Mouse (Mus musculus): ENCODE results near the gene Clvs2. TPM values are rescaled to one million over a fixed set of nuclear protein-coding genes. Genes with fewer than 3 reads are reported as not detected.
A peak's percentile ranks its signal among the peaks of the same experiment; 100 is the strongest.

Clvs2 gene
- 100 to 1,000 TPM in 1 of 2 experiments, 10 to 100 TPM in 1; 96.7 to 102 TPM for total RNA-seq (2021)
- long read RNA-seq, experiment 1, transcript Clvs2-201 (6 exons, 2,717 nt) = major isoform, 11 of 25 reads
- long read RNA-seq, experiment 1, partial matches to known transcripts = 10 of 25 reads
- long read RNA-seq, experiment 1, other reads (novel, unspliced or antisense) = 3 of 25 reads
- long read RNA-seq, experiment 2, transcript Clvs2-201 (6 exons, 2,717 nt) = major isoform, 20 of 45 reads
- long read RNA-seq, experiment 2, partial matches to known transcripts = 19 of 45 reads
- long read RNA-seq, experiment 2, other reads (novel, unspliced or antisense) = 3 of 45 reads

- H3K4me3 ChIP-seq = peak within 1 kb of the TSS; percentile 82
- TF ChIP-seq CTCF (conservative IDR thresholded peaks at IDR 0.05) = peak; percentile 22
- peak within 1 kb of the TSS; percentile 99 for H3K27ac ChIP-seq
- peak; percentile 87 to 91 for DNase-seq (ENCODE audit: low spot score in 2 of 2)
These were observed at the start of gene Clvs2 for GRCm38 (mm10) chr10:33624131-33624879. Gene Clvs2 (minus strand): TSS chr10:33624769.

DNA sequence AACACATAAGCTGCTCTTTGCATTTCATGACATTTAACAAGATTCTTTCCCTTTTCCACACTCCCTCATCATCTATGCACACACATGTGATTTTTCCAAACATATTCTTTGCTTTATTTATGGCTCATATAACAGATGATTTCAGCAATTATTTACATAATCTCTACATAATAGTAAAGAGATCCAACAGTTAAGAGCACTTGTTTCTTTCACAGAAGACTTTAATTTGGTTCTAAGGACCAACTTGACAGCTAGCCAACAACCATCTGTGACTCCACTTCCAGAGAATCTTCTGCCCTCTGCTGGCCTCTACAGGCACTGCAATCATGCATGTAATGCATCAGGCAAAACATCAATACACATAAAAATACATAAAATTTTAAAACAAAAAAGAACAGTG is 28.6 kb upstream of the Clvs2 start:
- Histone ChIP-seq H3K27ac (no peak overlapping the region), H3K4me3 (no peak overlapping the region)
- peak; percentile 99 for TF ChIP-seq CTCF (conservative IDR thresholded peaks at IDR 0.05)
- DNase-seq (ENCODE audit: low spot score in 2 of 2) = peak; percentile 79 to 90

- no peak for DNase-seq (ENCODE audit: low spot score in 2 of 2)
- TF ChIP-seq CTCF (conservative IDR thresholded peaks at IDR 0.05) = no peak
- Histone ChIP-seq H3K27ac (peak overlapping the region; percentile 99), H3K4me3 (peak overlapping the region; percentile 82)
These were observed 985 bp downstream of the Clvs2 start for GRCm38 (mm10) chr10:33623577-33623991.

GRCm38 (mm10) chr10:33622700-33623099 is 1.9 kb downstream of the Clvs2 start:
- peak overlapping the region; percentile 85 for H3K27ac ChIP-seq
- DNase-seq (ENCODE audit: low spot score in 2 of 2) = no peak
- peak overlapping the region; percentile 57 for H3K4me3 ChIP-seq
- no peak for TF ChIP-seq CTCF (conservative IDR thresholded peaks at IDR 0.05)

DNA sequence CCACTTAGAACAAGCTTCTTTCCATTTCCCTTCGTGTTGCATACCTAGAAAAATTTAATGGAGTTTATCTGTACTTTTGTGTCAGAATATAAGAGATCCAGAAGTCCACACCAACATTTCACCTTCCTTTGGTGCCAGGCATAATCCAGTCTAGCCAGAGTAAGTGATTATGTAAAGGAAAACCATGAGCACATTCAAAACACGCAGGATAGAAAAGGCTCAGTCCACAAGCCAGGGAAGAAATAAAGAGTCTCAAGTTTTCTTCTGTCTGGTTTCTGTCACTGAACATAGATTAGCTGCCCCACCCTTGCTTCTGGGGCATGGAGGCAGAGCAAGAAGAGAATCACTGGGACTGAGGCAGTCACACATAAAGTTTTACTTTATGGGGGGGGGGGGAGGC is 8.4 kb downstream of the Clvs2 start:
- Histone ChIP-seq H3K4me3 (no peak overlapping the region), H3K27ac (no peak overlapping the region)
- no peak for DNase-seq (ENCODE audit: low spot score in 2 of 2)
- no peak for TF ChIP-seq CTCF (conservative IDR thresholded peaks at IDR 0.05)

DNA sequence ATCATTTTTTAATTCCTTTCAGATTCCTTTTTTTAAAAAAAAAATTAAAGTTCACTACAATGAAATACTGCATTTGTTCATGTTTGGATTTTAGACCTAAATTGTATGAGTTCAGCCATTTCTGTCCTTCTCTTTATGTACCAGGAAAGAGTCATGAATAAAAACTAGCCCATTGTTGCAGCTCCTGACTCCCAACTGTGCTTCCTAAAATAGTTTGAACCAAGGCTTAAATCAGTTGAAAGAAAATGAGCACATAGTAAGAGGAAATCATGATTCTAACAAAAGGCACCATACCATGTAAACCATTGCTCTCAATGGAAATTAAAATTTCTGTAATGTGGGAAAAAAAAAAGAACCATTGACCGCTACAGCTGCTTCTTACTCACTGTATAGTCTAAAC is 11.4 kb downstream of the Clvs2 start:
- no peak for TF ChIP-seq CTCF (conservative IDR thresholded peaks at IDR 0.05)
- DNase-seq (ENCODE audit: low spot score in 2 of 2) = no peak
- Histone ChIP-seq H3K27ac (no peak overlapping the region), H3K4me3 (no peak overlapping the region)

DNA sequence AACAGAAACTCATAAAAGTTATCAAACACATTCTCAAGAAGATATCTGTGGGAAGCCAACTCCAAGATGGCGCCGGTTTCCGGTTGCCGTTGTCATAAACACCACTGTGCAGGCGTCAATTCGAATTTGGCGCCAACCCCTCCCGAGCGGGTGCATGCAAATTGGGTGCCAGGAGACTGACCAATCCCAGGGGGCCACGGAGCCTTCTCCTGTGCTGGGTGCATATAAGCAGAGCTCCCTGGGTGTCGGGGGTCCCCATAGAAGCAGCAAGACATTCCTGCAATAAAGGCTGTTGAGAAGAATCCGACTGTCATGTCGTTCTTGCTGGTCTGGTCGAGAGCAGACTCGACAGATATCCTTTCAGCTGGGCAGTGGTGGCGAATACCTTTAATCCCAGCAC is 31.8 kb downstream of the Clvs2 start:
- no peak for DNase-seq (ENCODE audit: low spot score in 2 of 2)
- TF ChIP-seq CTCF (conservative IDR thresholded peaks at IDR 0.05) = no peak
- Histone ChIP-seq H3K4me3 (no peak overlapping the region), H3K27ac (no peak overlapping the region)

DNA sequence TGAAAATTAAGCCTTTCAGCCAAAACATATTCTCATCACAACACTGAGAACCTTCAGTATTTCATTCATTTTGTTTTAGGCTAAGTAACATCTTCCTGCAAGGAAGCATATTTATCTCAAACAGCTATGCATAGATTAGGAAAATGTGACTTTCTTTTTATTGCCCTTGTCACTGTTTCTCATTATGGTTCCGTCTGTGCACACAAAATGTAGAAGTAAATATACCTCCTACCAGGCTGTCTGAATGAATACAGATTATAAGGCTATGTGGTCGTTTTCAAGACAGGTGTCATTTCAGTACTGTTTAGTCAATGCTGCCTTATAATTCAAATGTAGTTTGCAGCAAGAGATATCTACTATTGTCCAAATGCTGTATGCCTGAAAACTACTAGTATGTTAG is 35.8 kb downstream of the Clvs2 start:
- DNase-seq (ENCODE audit: low spot score in 2 of 2) = no peak
- no peak for TF ChIP-seq CTCF (conservative IDR thresholded peaks at IDR 0.05)
- Histone ChIP-seq H3K27ac (no peak overlapping the region), H3K4me3 (no peak overlapping the region)

- no peak for DNase-seq (ENCODE audit: low spot score in 2 of 2)
- no peak overlapping the region for H3K4me3 ChIP-seq
- no peak overlapping the region for H3K27ac ChIP-seq
- no peak for TF ChIP-seq CTCF (conservative IDR thresholded peaks at IDR 0.05)
These were observed 37.5 kb downstream of the Clvs2 start for GRCm38 (mm10) chr10:33587118-33587517.

- Histone ChIP-seq H3K27ac (peak overlapping the region; percentile 71), H3K4me3 (no peak overlapping the region)
- no peak for TF ChIP-seq CTCF (conservative IDR thresholded peaks at IDR 0.05)
- peak in 1 of 2 experiments; percentile 49 for DNase-seq (ENCODE audit: low spot score in 2 of 2)
These were observed 66.5 kb downstream of the Clvs2 start for GRCm38 (mm10) chr10:33558081-33558480.

DNA sequence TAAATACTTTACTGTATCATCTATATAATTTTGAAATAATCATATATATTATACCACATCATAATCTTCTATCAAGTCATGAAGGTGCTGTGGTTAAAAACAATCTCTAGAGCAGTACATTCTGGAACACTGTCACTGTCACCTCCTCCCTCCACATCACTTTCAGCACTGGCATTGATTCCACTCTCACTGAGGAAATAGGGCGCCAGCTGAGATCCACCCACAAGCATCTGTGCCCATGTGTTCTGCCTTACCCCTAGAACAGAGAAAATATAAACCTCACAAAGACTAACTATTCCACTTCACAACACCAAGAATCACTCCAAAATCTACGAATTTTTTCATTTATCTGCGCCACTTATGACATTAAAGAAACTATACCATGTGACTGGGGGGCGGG is 84.2 kb downstream of the Clvs2 start:
- DNase-seq (ENCODE audit: low spot score in 2 of 2) = peak; percentile 97 to 98
- peak overlapping the region; percentile 76 for H3K27ac ChIP-seq
- H3K4me3 ChIP-seq = no peak overlapping the region
- TF ChIP-seq CTCF (conservative IDR thresholded peaks at IDR 0.05) = no peak

Other genes with a start within 250 kb of the Clvs2 start
- gene Sult3a2, start 161.9 kb upstream of the Clvs2 start, total RNA-seq (2021) = 1 to 10 TPM; 1.3 to 1.6 TPM
- not detected for gene Sult3a1, start 233.0 kb upstream of the Clvs2 start, total RNA-seq (2021)

All from layer of hippocampus, adult 2 months (tissue).